Mouse (Mus musculus): ENCODE results near the gene Taf8.

Gene Taf8

DNA sequence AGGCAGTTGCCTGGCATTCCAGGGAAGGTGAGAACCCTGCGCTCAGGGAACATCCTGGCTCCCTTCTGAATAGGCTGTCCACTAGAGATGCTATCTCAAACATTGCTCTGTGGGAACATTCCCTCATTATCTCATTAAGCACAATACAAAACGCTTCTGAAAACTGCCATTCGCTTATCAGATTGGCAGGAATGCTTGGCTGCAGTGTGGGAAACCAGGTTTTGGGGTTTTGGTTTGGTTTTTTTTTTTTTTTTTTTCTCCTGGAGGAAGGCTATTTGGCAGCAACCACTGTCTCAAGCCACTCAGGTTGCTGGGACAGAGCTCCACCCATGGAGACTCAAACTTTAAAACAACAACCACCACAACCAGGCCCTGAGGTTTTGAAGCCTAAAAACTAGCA is 22.2 kb downstream of the Taf8 start:
- no peak for DNase-seq

GRCm38 (mm10) chr17:47475714-47476113 is 26.4 kb downstream of the Taf8 start:
- no peak for DNase-seq

GRCm38 (mm10) chr17:47475181-47475580 is 26.9 kb downstream of the Taf8 start:
- no peak for DNase-seq

- DNase-seq = no peak
Observed at GRCm38 (mm10) chr17:47474250-47474649, 27.8 kb downstream of the Taf8 start.

- DNase-seq = peak; percentile 46
Observed at GRCm38 (mm10) chr17:47473434-47473974, 28.6 kb downstream of the Taf8 start.

- no peak for DNase-seq
Observed at GRCm38 (mm10) chr17:47472435-47473350, 29.4 kb downstream of the Taf8 start.

- no peak for DNase-seq
Observed at GRCm38 (mm10) chr17:47470686-47471085, 31.4 kb downstream of the Taf8 start.

DNA sequence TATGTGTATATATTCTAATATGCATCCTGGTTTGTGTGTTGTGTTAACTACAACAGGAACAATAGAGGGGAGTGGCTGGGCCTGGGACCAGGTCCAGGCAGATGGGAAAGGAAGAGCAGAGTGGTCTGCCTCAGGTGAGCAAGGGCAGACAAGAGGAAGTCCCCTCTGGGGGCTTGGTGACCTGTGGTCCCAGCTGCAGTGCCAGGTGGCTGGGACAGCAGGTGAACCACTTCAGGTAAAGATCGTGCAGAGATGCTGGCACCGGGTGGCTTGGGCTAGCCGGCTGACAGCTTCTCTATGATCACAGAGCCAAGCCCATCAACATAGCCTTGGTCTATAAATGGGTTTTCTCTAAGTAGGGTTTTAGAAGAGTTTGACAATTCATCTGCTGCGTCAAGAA is 32.0 kb downstream of the Taf8 start:
- DNase-seq = no peak

- DNase-seq = no peak
Observed at GRCm38 (mm10) chr17:47469642-47470041, 32.5 kb downstream of the Taf8 start.

- no peak for DNase-seq
Observed at GRCm38 (mm10) chr17:47468466-47468865, 33.6 kb downstream of the Taf8 start.

DNA sequence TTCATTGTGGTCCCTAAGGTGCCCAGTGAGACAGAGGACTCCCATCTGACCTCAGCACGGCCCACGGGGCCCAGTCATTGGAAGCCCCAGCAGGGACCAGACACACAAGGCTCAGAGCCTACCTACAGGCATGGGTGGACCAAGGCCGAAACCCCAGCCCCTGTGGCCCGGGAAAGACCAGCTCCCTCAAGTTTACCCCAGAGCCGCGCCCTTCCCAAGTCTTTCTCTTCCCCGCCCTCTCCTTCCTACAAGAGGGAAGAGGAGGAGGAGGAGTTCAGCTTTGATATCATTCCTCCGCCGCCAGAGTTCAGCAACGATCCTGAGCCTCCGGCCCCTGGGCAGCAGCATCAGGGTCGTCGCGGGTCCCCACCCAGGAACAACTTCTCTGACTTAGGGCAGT is 34.0 kb downstream of the Taf8 start:
- DNase-seq = no peak

GRCm38 (mm10) chr17:47467659-47468058 is 34.4 kb downstream of the Taf8 start:
- no peak for DNase-seq

- no peak for DNase-seq
Observed at GRCm38 (mm10) chr17:47466284-47466683, 35.8 kb downstream of the Taf8 start.

DNA sequence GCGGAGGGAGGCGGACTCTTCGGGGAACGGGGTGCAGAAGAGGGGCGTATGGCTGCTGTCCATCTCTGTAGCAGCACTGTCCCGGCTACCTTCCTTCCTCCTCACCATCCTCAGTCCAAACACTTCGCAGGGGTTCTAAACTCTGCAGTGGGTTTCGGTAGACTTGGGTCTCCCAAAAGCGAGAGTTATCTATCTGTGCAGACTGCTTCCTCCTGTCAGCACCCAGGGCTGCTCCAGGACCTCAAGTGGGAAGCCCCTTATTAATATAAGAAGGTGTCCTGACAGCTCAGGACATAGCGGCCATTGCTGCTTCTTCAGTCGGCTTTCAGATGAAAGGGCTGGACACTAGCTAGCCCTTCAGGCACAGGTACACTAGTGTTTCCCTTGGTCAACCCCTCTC is 37.1 kb downstream of the Taf8 start:
- DNase-seq = no peak

GRCm38 (mm10) chr17:47464248-47464965 is 37.7 kb downstream of the Taf8 start:
- DNase-seq = no peak

DNA sequence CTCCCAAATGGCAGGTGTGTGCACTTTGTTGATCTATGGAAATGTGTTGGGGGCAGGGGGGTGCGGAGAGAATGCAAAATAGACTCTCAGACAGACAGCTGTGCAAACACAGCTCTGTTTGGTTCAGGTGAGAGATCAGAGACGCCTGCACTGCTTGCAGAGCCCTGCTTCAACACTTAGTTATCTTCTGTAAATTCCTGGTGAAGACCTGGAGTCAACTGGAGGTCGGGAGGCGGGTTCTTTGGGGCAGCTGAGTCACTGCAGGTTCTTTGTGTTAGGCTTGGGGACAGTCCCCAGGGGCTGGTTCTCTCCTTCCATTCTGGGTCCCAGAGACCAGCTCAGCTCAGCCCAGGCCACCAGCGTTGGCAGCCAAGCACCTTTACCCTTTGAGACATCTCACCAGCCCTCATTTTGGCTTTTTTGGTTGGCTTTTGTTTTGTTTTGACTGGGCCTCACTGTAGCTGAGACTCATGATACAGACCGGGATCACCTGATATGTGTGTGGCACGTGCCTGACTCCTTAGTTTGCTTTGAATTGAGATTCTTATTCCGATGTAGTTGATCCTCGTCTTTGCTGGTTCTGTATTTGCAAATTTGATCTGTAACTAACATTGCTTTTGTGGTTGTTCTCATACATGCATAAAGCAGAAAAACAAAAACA is 39.2 kb downstream of the Taf8 start:
- no peak for DNase-seq

GRCm38 (mm10) chr17:47462209-47462608 is 39.9 kb downstream of the Taf8 start:
- no peak for DNase-seq

DNA sequence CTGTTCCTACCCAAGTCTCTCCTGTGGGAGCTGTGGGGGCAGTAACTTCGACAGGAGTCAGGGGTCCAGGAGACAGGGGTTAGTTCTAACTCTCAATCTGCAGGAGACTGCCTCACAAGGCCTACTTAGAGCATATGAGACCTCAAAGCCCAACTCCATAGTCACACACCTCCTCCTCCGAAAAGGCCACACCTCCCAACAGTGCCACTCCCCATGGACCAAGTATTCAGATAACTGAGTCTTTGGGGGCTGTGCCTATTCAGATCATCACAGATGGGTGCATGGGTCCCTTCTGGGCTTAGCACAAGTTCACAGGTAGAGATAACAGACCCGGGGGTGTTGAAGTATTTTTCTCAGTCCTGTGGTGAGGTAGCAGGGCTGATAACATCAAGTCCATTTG is 40.4 kb downstream of the Taf8 start:
- no peak for DNase-seq

DNA sequence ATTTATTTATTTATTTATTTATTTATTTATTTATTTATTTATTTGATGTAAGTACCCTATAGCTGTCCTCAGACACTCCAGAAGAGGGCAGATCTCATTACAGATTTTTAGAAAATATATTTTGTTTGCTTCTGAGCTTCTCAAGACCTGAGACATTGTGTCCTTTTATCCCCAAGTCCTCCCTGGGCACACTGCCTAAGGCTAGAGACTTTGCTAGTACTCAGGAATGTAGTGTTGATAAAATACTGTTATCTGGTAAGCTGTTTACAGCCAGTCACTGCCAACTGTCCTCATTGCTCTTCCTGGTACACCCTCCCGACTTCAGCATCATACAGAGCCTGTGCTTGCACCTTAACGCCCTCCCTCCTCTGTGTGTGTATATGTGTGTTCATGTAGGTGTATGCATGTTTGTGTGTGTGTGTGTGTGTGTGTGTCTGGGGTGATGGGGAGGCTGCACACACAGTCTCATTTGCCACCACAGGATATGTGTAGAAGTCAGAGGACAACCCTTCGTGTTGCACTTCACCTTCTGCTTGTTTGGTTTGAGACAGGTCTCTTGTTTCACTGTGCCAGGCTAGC is 42.7 kb downstream of the Taf8 start:
- no peak for DNase-seq

DNA sequence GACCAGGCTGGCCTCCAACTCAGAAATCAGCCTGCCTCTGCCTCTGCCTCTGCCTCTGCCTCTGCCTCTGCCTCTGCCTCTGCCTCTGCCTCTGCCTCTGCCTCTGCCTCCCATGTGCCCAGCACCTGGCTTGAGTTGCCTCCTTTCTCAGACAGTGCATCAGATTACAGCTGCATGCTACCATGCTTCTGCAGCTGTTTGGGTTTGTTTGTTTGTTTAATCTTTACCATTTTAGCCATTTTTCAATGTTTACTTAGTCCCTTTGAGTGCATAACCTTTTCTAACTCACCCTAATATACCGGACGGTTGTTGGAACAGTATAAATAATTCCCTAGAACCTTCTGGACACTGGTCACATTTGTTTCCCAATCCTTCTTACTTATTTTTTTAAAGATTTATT is 43.2 kb downstream of the Taf8 start:
- DNase-seq = no peak

DNA sequence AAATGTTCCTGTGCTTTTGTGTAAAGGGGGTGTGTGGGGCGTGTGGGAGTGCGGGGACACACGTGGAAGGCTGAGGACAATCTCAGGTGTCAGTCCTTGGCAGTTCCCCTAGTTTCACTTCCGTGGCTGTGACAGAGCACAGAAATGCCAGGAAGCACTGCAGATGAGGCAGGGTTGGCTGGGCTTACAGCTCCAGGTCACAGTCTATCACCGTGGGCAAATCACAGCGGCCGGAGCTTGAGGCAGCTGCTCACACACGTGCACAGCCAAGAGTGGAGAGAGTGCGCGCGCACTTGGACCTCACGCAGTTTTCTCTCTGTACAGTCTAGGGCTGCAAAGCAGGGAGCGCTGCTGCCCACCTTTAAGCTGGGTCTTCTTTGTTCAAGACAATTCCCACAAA is 43.8 kb downstream of the Taf8 start:
- DNase-seq = no peak

- peak; percentile 27 for DNase-seq
Observed at GRCm38 (mm10) chr17:47454675-47455074, 47.4 kb downstream of the Taf8 start.

- no peak for DNase-seq
Observed at GRCm38 (mm10) chr17:47452886-47453285, 49.2 kb downstream of the Taf8 start.

All from right cerebral cortex, postnatal 14 days (tissue).